Mouse (Mus musculus) hindbrain, embryonic 15.5 days (tissue): ENCODE data around the gene Rapgef4. TPM values are rescaled to one million over a fixed set of nuclear protein-coding genes. Genes with fewer than 3 reads are reported as not detected.

Experiments
- ATAC-seq: fragments of 200-750 bp; cut with Nextera tagmentation; 2 replicates; pipeline ENCODE4 v1.8.0; 2017; ENCODE audit warnings: low read depth, moderate number of reproducible peaks, moderate TSS enrichment; ENCODE audit not compliant: low FRiP score
- H3K27ac ChIP-seq: fragments of 300-500 bp; sonication (generic); replicated peaks from 2 replicates; pipeline ENCODE4 v1.5.1; 2015; ENCODE audit warnings: mild to moderate bottlenecking, inconsistent platforms
- H3K27me3 ChIP-seq: fragments of 300-500 bp; sonication (generic); 2 replicates; pipeline ENCODE4 v1.6.1; 2015; ENCODE audit warnings: control low read depth, inconsistent platforms
- H3K36me3 ChIP-seq: fragments of 300-500 bp; sonication (generic); 2 replicates; pipeline ENCODE4 v1.6.1; 2015; ENCODE audit warnings: control low read depth, inconsistent platforms
- H3K4me1 ChIP-seq: fragments of 300-500 bp; sonication (generic); replicated peaks from 2 replicates; pipeline ENCODE4 v1.6.1; 2015; ENCODE audit warnings: control low read depth, inconsistent platforms
- H3K4me2 ChIP-seq: fragments of 300-500 bp; sonication (generic); 2 replicates; pipeline ENCODE4 v1.6.1; 2015; ENCODE audit warnings: moderate library complexity, mild to moderate bottlenecking, inconsistent platforms
- H3K4me3 ChIP-seq: fragments of 300-500 bp; sonication (generic); 2 replicates; pipeline ENCODE4 v1.5.1; 2015; ENCODE audit warnings: mild to moderate bottlenecking, inconsistent platforms
- H3K9ac ChIP-seq: fragments of 300-500 bp; sonication (generic); 2 replicates; pipeline ENCODE4 v1.6.1; 2015; ENCODE audit warnings: inconsistent platforms
- H3K9me3 ChIP-seq: fragments of 300-500 bp; sonication (generic); 2 replicates; pipeline ENCODE4 v1.6.1; 2016; ENCODE audit warnings: control low read depth, inconsistent platforms
- WGBS: fragments of 180-500 bp; shearing (Covaris S2); methylation state at CpG from one replicate; pipeline ENCODE4 v1.1.7; 2015; 5-methylcytosine and 5-hydroxymethylcytosine counted together
- polyA plus RNA-seq: library from polyadenylated mRNA; unstranded; fragments of >200 nt; fragmentation: Nextera tagmentation; extraction: Ambion mirVana; gene quantifications from 2 replicates; pipeline ENCODE4 v1.2.1, GENCODE M21; 2015

Rapgef4 gene
- polyA plus RNA-seq, 1 experiment from 2014 or later, result 34.2 TPM

GRCm38 (mm10) chr2:72254813-72255582, 274.0 kb downstream of the Rapgef4 start:
- H3K4me1 ChIP-seq, result peaks cover 4% of the 10 kb centered on the region
- no peak overlapping the region for H3K9ac ChIP-seq
- no peaks in the 10 kb centered on the region for H3K27me3 ChIP-seq
- no peaks in the 10 kb centered on the region for H3K9me3 ChIP-seq
- H3K4me2 ChIP-seq, result peak overlapping the region; percentile 33
- no peak for ATAC-seq
- no peaks in the 10 kb centered on the region for H3K36me3 ChIP-seq
- H3K27ac ChIP-seq, result no peak overlapping the region
- no peak overlapping the region for H3K4me3 ChIP-seq
- WGBS, result 35% methylated on average over 14 of the region's 14 CpGs

GRCm38 (mm10) chr2:72260704-72261103, 279.7 kb downstream of the Rapgef4 start:
- H3K4me1 ChIP-seq, result no peaks in the 10 kb centered on the region
- no peaks in the 10 kb centered on the region for H3K9me3 ChIP-seq
- no peak for ATAC-seq
- H3K4me3 ChIP-seq, result no peak overlapping the region
- no peak overlapping the region for H3K27ac ChIP-seq
- no peaks in the 10 kb centered on the region for H3K36me3 ChIP-seq
- 86% methylated on average over 1 of the region's 1 CpGs for WGBS
- no peaks in the 10 kb centered on the region for H3K27me3 ChIP-seq
- no peak overlapping the region for H3K4me2 ChIP-seq
- no peak overlapping the region for H3K9ac ChIP-seq

- H3K27me3 ChIP-seq, result no peaks in the 10 kb centered on the region
- WGBS, result 93% methylated on average over 6 of the region's 6 CpGs
- no peak for ATAC-seq
Observed at GRCm38 (mm10) chr2:72262814-72263480, 281.9 kb downstream of the Rapgef4 start.

GRCm38 (mm10) chr2:72267390-72267789, 286.4 kb downstream of the Rapgef4 start:
- WGBS, result 93% methylated on average over 6 of the region's 6 CpGs
- Histone ChIP-seq H3K9me3 (no peaks in the 10 kb centered on the region), H3K4me3 (no peak overlapping the region), H3K4me2 (no peak overlapping the region), H3K36me3 (no peaks in the 10 kb centered on the region), H3K27me3 (no peaks in the 10 kb centered on the region), H3K9ac (no peak overlapping the region), H3K27ac (no peak overlapping the region), H3K4me1 (no peaks in the 10 kb centered on the region)
- no peak for ATAC-seq

More at GRCm38 (mm10) chr2:72262814-72263480, 281.9 kb downstream of the Rapgef4 start:
- no peaks in the 10 kb centered on the region for H3K4me1 ChIP-seq
- no peak overlapping the region for H3K9ac ChIP-seq
- no peaks in the 10 kb centered on the region for H3K9me3 ChIP-seq
- no peaks in the 10 kb centered on the region for H3K36me3 ChIP-seq
- no peak overlapping the region for H3K27ac ChIP-seq
- no peak overlapping the region for H3K4me3 ChIP-seq
- no peak overlapping the region for H3K4me2 ChIP-seq

GRCm38 (mm10) chr2:72269651-72270341, 288.8 kb downstream of the Rapgef4 start:
- no peak for ATAC-seq
- Histone ChIP-seq H3K27me3 (no peaks in the 10 kb centered on the region), H3K4me3 (no peak overlapping the region), H3K4me1 (no peaks in the 10 kb centered on the region), H3K36me3 (no peaks in the 10 kb centered on the region), H3K9ac (no peak overlapping the region), H3K27ac (no peak overlapping the region), H3K9me3 (no peaks in the 10 kb centered on the region), H3K4me2 (no peak overlapping the region)
- 84% methylated on average over 4 of the region's 4 CpGs for WGBS

GRCm38 (mm10) chr2:72278247-72278873, 297.3 kb downstream of the Rapgef4 start:
- no peak for ATAC-seq
- H3K9me3 ChIP-seq, result no peaks in the 10 kb centered on the region
- WGBS, result 77% methylated on average over 4 of the region's 4 CpGs
- no peak overlapping the region for H3K4me2 ChIP-seq
- no peak overlapping the region for H3K4me3 ChIP-seq
- no peaks in the 10 kb centered on the region for H3K36me3 ChIP-seq
- no peaks in the 10 kb centered on the region for H3K27me3 ChIP-seq
- no peak overlapping the region for H3K27ac ChIP-seq
- no peak overlapping the region for H3K9ac ChIP-seq
- no peaks in the 10 kb centered on the region for H3K4me1 ChIP-seq

- Histone ChIP-seq H3K27ac (no peak overlapping the region), H3K4me1 (no peaks in the 10 kb centered on the region), H3K36me3 (no peaks in the 10 kb centered on the region), H3K9ac (no peak overlapping the region), H3K4me3 (no peak overlapping the region), H3K27me3 (0 out of 2 replicates have a peak, but pooled peaks cover 7% of the 10 kb centered on the region), H3K9me3 (no peaks in the 10 kb centered on the region), H3K4me2 (no peak overlapping the region)
- whole genome bisulfite sequencing, result 92% methylated on average over 5 of the region's 5 CpGs
- ATAC-seq, result no peak
Observed at GRCm38 (mm10) chr2:72280524-72280923, 299.5 kb downstream of the Rapgef4 start.

GRCm38 (mm10) chr2:72281971-72282370, 300.9 kb downstream of the Rapgef4 start:
- no peak overlapping the region for H3K27ac ChIP-seq
- 92% methylated on average over 14 of the region's 14 CpGs for WGBS
- no peak overlapping the region for H3K4me3 ChIP-seq
- no peak overlapping the region for H3K9ac ChIP-seq
- ATAC-seq, result no peak
- H3K9me3 ChIP-seq, result no peaks in the 10 kb centered on the region
- H3K36me3 ChIP-seq, result no peaks in the 10 kb centered on the region
- H3K4me2 ChIP-seq, result no peak overlapping the region
- H3K27me3 ChIP-seq, result 0 out of 2 replicates have a peak, but pooled peaks cover 7% of the 10 kb centered on the region
- H3K4me1 ChIP-seq, result 0 out of 2 replicates have a peak, but pooled peaks cover 3% of the 10 kb centered on the region

GRCm38 (mm10) chr2:72282733-72283132, 301.7 kb downstream of the Rapgef4 start:
- H3K4me1 ChIP-seq, result 0 out of 2 replicates have a peak, but pooled peaks cover 3% of the 10 kb centered on the region
- ATAC-seq, result no peak
- H3K4me2 ChIP-seq, result no peak overlapping the region
- no peak overlapping the region for H3K9ac ChIP-seq
- 85% methylated on average over 4 of the region's 4 CpGs for WGBS
- no peak overlapping the region for H3K27ac ChIP-seq
- H3K9me3 ChIP-seq, result no peaks in the 10 kb centered on the region
- 0 out of 2 replicates have a peak, but pooled peaks cover 7% of the 10 kb centered on the region for H3K27me3 ChIP-seq
- no peaks in the 10 kb centered on the region for H3K36me3 ChIP-seq
- H3K4me3 ChIP-seq, result no peak overlapping the region

GRCm38 (mm10) chr2:72284689-72285088, 303.6 kb downstream of the Rapgef4 start:
- H3K27ac ChIP-seq, result no peak overlapping the region
- ATAC-seq, result no peak
- 0 out of 2 replicates have a peak, but pooled peaks cover 3% of the 10 kb centered on the region for H3K4me1 ChIP-seq
- whole genome bisulfite sequencing, result 75% methylated on average over 7 of the region's 7 CpGs
- no peaks in the 10 kb centered on the region for H3K36me3 ChIP-seq
- H3K9me3 ChIP-seq, result no peaks in the 10 kb centered on the region
- 0 out of 2 replicates have a peak, but pooled peaks cover 7% of the 10 kb centered on the region for H3K27me3 ChIP-seq
- no peak overlapping the region for H3K4me3 ChIP-seq
- no peak overlapping the region for H3K4me2 ChIP-seq
- no peak overlapping the region for H3K9ac ChIP-seq

GRCm38 (mm10) chr2:72285256-72285887, 304.3 kb downstream of the Rapgef4 start, which contains the start of gene Map3k20:
Gene Map3k20 (plus strand): TSS chr2:72285637.
- H3K27ac ChIP-seq, result 0 out of 2 replicates have a peak within 1 kb of the TSS, but pooled peaks have one; percentile 0
- peak within 1 kb of the TSS; percentile 97 for H3K4me2 ChIP-seq
- peak within 1 kb of the TSS; percentile 70 for H3K4me3 ChIP-seq
- no peaks in the 10 kb centered on the region for H3K9me3 ChIP-seq
- 0 out of 2 replicates have a peak, but pooled peaks cover 7% of the 10 kb centered on the region for H3K27me3 ChIP-seq
- WGBS, result 3% methylated on average over 35 of the region's 50 CpGs
- H3K4me1 ChIP-seq, result 0 out of 2 replicates have a peak, but pooled peaks cover 3% of the 10 kb centered on the region
- peak; percentile 80 for ATAC-seq
- no peaks in the 10 kb centered on the region for H3K36me3 ChIP-seq
- peak within 1 kb of the TSS; percentile 64 for H3K9ac ChIP-seq
